Mouse (Mus musculus) olfactory bulb, adult 2 months (tissue): ENCODE measurements around the gene Sned1.

Source experiments
- CTCF ChIP-seq: fragments of 200-500 bp; IDR thresholded peaks from 2 replicates; pipeline ENCODE4 v1.5.1; 2012; ENCODE audit warnings: low read depth, mild to moderate bottlenecking, low read length, moderate library complexity; ENCODE audit not compliant: insufficient read depth
- POLR2A ChIP-seq: fragments of 200-500 bp; IDR thresholded peaks from 2 replicates; pipeline ENCODE4 v1.6.1; 2012; ENCODE audit warnings: mild to moderate bottlenecking, low read depth, low read length, moderate library complexity; ENCODE audit not compliant: insufficient read depth

DNA sequence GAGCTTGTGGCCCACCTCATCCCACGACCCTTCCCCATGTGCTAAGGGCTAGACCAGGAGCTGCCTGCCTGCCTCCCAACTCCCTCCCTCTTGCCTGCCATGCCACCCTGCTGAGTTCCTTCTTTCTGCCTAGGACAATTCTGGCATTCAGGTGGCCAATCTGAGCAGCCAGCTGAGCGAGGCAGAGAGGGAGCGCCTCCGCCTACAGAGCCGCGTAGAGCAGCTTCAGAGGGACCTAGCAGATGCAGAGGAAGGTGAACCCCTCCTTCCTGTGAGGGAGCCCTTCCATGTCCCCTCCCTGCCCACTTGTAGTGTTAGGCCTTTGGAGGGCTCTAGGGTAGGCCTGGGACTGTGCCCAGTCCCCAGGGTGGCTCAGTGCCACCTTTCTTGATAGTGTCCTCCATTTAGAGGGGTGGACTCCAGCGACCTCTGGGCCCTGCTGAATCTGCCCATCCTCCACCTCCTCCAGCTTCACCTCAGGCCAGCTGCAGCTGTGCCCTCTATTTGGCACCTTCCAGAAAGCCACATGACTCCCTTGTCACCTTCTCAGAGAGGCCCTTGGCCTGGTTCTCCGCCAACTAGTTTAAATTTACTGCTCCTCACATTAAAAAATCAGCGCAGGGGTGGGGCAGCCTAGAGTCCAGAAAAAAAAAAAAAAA, 18.7 kb upstream of the Sned1 start:
- TF ChIP-seq CTCF (no peak), POLR2A (no peak)
